Mouse (Mus musculus) neural tube, embryonic 13.5 days (tissue): ENCODE results near the gene Mphosph10. TPM values are rescaled to one million over a fixed set of nuclear protein-coding genes. Genes with fewer than 3 reads are reported as not detected.

Experiments
- ATAC-seq: fragments of 200-750 bp; cut with Nextera tagmentation; 2 replicates; pipeline ENCODE4 v1.8.0; 2017; ENCODE audit warnings: low read depth, mild to moderate bottlenecking, moderate TSS enrichment, moderate library complexity
- H3K27ac ChIP-seq: fragments of 300-500 bp; sonication (generic); replicated peaks from 2 replicates; pipeline ENCODE4 v1.5.1; 2015; ENCODE audit warnings: moderate library complexity, mild to moderate bottlenecking, inconsistent platforms
- H3K27me3 ChIP-seq: fragments of 300-500 bp; sonication (generic); 2 replicates; pipeline ENCODE4 v1.6.1; 2015; ENCODE audit warnings: mild to moderate bottlenecking, inconsistent platforms
- H3K36me3 ChIP-seq: fragments of 300-500 bp; sonication (generic); 2 replicates; pipeline ENCODE4 v1.6.1; 2015; ENCODE audit warnings: mild to moderate bottlenecking, inconsistent platforms
- H3K4me1 ChIP-seq: fragments of 300-500 bp; sonication (generic); replicated peaks from 2 replicates; pipeline ENCODE4 v1.6.1; 2015; ENCODE audit warnings: inconsistent platforms
- H3K4me2 ChIP-seq: fragments of 300-500 bp; sonication (generic); 2 replicates; pipeline ENCODE4 v1.6.1; 2015; ENCODE audit warnings: inconsistent platforms, mild to moderate bottlenecking, moderate library complexity
- H3K4me3 ChIP-seq: fragments of 300-500 bp; sonication (generic); 2 replicates; pipeline ENCODE4 v1.5.1; 2015; ENCODE audit warnings: mild to moderate bottlenecking, inconsistent platforms
- H3K9ac ChIP-seq: fragments of 300-500 bp; sonication (generic); 2 replicates; pipeline ENCODE4 v1.6.1; 2015; ENCODE audit warnings: moderate library complexity, mild to moderate bottlenecking, inconsistent platforms
- H3K9me3 ChIP-seq: fragments of 300-500 bp; sonication (generic); 2 replicates; pipeline ENCODE4 v1.6.1; 2016; ENCODE audit warnings: inconsistent platforms
- WGBS: fragments of 180-500 bp; shearing (Covaris S2); methylation state at CpG from one replicate; pipeline ENCODE4 v1.1.7; 2015; 5-methylcytosine and 5-hydroxymethylcytosine counted together
- polyA plus RNA-seq: library from polyadenylated mRNA; unstranded; fragments of >200 nt; fragmentation: Nextera tagmentation; extraction: Ambion mirVana; gene quantifications from 2 replicates; pipeline ENCODE4 v1.2.1, GENCODE M21; 2015

Mphosph10 gene
- polyA plus RNA-seq = 30.1 and 35.9 TPM in 2 replicates

GRCm38 (mm10) chr7:64392122-64392818 lies at the start of gene Mphosph10, which contains the start of gene Mcee:
Gene Mphosph10, minus strand, starts transcription at chr7:64392268.
Gene Mcee, plus strand, starts transcription at chr7:64392607.
- peak; percentile 99 for ATAC-seq
- peak within 1 kb of the TSS; percentile 81 for H3K9ac ChIP-seq
- no peaks in the 10 kb centered on the region for H3K9me3 ChIP-seq
- peaks cover 24% of the 10 kb centered on the region for H3K36me3 ChIP-seq
- H3K4me1 ChIP-seq = peaks cover 22% of the 10 kb centered on the region
- H3K4me2 ChIP-seq = peak within 1 kb of the TSS; percentile 98
- peak within 1 kb of the TSS; percentile 77 for H3K4me3 ChIP-seq
- H3K27me3 ChIP-seq = no peaks in the 10 kb centered on the region
- WGBS = under 1% methylated on average over 54 of the region's 54 CpGs
- peak within 1 kb of the TSS; percentile 79 for H3K27ac ChIP-seq

GRCm38 (mm10) chr7:64440519-64440918 lies 48.5 kb upstream of the Mphosph10 start:
- no peaks in the 10 kb centered on the region for H3K36me3 ChIP-seq
- no peak for ATAC-seq
- H3K4me3 ChIP-seq = no peak overlapping the region
- H3K9ac ChIP-seq = no peak overlapping the region
- H3K4me1 ChIP-seq = peaks cover 10% of the 10 kb centered on the region
- H3K27me3 ChIP-seq = no peaks in the 10 kb centered on the region
- H3K9me3 ChIP-seq = no peaks in the 10 kb centered on the region
- 82% methylated on average over 8 of the region's 8 CpGs for WGBS
- H3K4me2 ChIP-seq = no peak overlapping the region
- H3K27ac ChIP-seq = no peak overlapping the region

GRCm38 (mm10) chr7:64439595-64440518 lies 47.8 kb upstream of the Mphosph10 start:
- ATAC-seq = no peak
- 41% methylated on average over 5 of the region's 5 CpGs for WGBS

GRCm38 (mm10) chr7:64424861-64425260 lies 32.8 kb upstream of the Mphosph10 start:
- Histone ChIP-seq H3K9ac (no peak overlapping the region), H3K27me3 (no peaks in the 10 kb centered on the region), H3K36me3 (no peaks in the 10 kb centered on the region), H3K4me3 (no peak overlapping the region), H3K4me1 (no peaks in the 10 kb centered on the region), H3K9me3 (no peaks in the 10 kb centered on the region), H3K4me2 (no peak overlapping the region), H3K27ac (no peak overlapping the region)
- ATAC-seq = no peak
- 65% methylated on average over 5 of the region's 5 CpGs for WGBS

More at GRCm38 (mm10) chr7:64439595-64440518, 47.8 kb upstream of the Mphosph10 start:
- H3K36me3 ChIP-seq = no peaks in the 10 kb centered on the region
- H3K9me3 ChIP-seq = no peaks in the 10 kb centered on the region
- no peak overlapping the region for H3K9ac ChIP-seq
- H3K27me3 ChIP-seq = no peaks in the 10 kb centered on the region
- H3K27ac ChIP-seq = 0 out of 2 replicates have a peak overlapping the region, but pooled peaks have one; percentile 9
- H3K4me3 ChIP-seq = no peak overlapping the region
- H3K4me1 ChIP-seq = peaks cover 10% of the 10 kb centered on the region
- H3K4me2 ChIP-seq = no peak overlapping the region

GRCm38 (mm10) chr7:64403989-64404388 lies 11.9 kb upstream of the Mphosph10 start:
- 93% methylated on average over 8 of the region's 8 CpGs for WGBS
- Histone ChIP-seq H3K9ac (no peak overlapping the region), H3K9me3 (no peaks in the 10 kb centered on the region), H3K27me3 (no peaks in the 10 kb centered on the region), H3K4me3 (no peak overlapping the region), H3K4me1 (no peaks in the 10 kb centered on the region), H3K27ac (no peak overlapping the region), H3K36me3 (no peaks in the 10 kb centered on the region), H3K4me2 (no peak overlapping the region)
- no peak for ATAC-seq

DNA sequence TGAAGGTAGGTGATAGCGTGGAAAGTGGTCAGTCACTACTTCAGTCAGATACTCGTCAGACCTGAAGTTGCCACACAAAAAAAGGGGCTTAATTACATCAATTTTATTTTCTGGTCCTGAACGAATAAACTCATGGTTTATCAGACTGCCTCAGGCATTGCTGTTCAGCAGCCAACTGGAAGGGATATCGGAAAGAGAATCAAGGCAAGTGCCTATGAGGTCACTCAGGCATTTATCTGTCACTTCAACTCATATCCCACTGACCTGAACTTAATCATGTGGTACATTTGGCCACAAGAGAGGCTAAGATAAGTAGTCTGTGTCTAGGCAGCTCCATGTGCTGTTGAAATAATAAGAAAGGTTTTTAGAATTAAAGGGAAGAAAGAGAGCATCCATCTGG lies 10.4 kb upstream of the Mphosph10 start:
- Histone ChIP-seq H3K4me3 (no peak overlapping the region), H3K27me3 (no peaks in the 10 kb centered on the region), H3K9ac (no peak overlapping the region), H3K36me3 (no peaks in the 10 kb centered on the region), H3K9me3 (no peaks in the 10 kb centered on the region), H3K27ac (no peak overlapping the region), H3K4me2 (no peak overlapping the region), H3K4me1 (no peaks in the 10 kb centered on the region)
- WGBS = 91% methylated on average over 4 of the region's 4 CpGs
- no peak for ATAC-seq

DNA sequence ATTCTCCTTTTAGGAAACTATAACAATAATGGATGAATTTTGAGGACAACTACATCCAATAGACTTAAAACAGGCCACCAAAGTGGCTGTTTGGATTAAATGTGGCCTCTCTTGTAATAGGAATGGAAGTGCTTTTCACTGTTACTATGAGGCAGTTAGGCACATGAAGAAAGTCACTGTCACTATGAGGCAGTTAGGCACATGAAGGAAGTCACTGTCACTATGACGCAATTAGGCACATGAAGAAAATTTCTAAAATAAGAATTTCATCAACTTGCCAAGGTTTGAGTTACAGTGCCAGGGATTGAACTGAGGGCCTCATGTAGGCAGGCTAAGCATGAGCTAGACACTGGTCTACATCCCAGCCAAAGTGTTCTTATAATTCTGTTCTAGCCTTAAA lies 8.7 kb upstream of the Mphosph10 start:
- no peaks in the 10 kb centered on the region for H3K27me3 ChIP-seq
- no peaks in the 10 kb centered on the region for H3K9me3 ChIP-seq
- no peak overlapping the region for H3K27ac ChIP-seq
- no peak overlapping the region for H3K4me2 ChIP-seq
- no peak for ATAC-seq
- no peaks in the 10 kb centered on the region for H3K4me1 ChIP-seq
- no peaks in the 10 kb centered on the region for H3K36me3 ChIP-seq
- H3K9ac ChIP-seq = no peak overlapping the region
- 97% methylated on average over 1 of the region's 1 CpGs for WGBS
- H3K4me3 ChIP-seq = no peak overlapping the region

DNA sequence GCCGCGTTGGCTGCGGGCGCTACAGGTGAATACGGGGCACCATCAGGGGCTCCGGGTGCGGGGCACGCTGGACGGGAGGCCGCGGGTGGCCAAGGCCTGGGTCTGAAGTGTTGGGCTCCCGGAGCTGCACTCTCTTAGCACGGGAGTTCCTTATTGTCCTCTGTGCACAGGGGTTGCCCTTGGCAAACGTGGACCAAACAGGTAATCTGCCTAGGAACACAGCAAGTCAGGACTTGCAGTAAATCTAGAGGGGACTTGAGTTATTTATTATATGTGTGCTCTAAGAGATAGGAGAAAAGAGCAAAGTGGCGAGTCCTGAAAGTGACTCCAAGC lies 717 bp upstream of the Mphosph10 start:
- Histone ChIP-seq H3K4me1 (peaks cover 22% of the 10 kb centered on the region), H3K9ac (peak overlapping the region; percentile 81), H3K4me2 (peak overlapping the region; percentile 98), H3K9me3 (no peaks in the 10 kb centered on the region), H3K36me3 (peaks cover 20% of the 10 kb centered on the region), H3K27me3 (no peaks in the 10 kb centered on the region), H3K27ac (peak overlapping the region; percentile 79), H3K4me3 (peak overlapping the region; percentile 77)
- WGBS = 2% methylated on average over 15 of the region's 15 CpGs
- ATAC-seq = no peak; the same call in 1 of the 2 replicates

DNA sequence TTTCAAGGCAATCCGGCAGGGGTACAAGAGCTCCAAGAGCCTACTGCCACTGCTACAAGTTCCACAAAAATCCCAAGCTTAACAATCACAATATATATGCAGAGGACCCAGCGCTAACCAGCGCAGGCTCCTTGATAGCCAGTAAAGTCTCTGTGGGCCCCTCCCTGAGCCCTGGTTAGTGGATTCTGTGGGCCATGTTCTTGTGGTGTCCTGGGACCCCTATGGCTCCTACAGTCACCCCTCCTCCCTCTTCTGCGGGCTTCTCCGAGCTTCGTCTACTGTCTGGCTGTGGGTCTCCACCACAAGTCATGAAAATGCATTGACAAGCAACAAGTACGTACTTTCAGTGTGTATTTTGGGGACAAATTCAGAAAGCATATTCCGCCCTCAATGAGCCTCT lies 589 bp downstream of the Mphosph10 start:
- Histone ChIP-seq H3K36me3 (peaks cover 32% of the 10 kb centered on the region), H3K9me3 (no peaks in the 10 kb centered on the region), H3K27ac (peak overlapping the region; percentile 59; the same call in 1 of the 2 replicates), H3K9ac (peak overlapping the region; percentile 78), H3K4me1 (peaks cover 22% of the 10 kb centered on the region), H3K4me3 (peak overlapping the region; percentile 77), H3K27me3 (no peaks in the 10 kb centered on the region), H3K4me2 (peak overlapping the region; percentile 98)
- ATAC-seq = no peak; the same call in 1 of the 2 replicates
- 6% methylated on average over 8 of the region's 8 CpGs for WGBS

GRCm38 (mm10) chr7:64373830-64374562 lies 18.1 kb downstream of the Mphosph10 start, which contains the start of gene Fan1:
Gene Fan1, minus strand, starts transcription at chr7:64374095.
- peak within 1 kb of the TSS; percentile 94 for H3K27ac ChIP-seq
- no peaks in the 10 kb centered on the region for H3K9me3 ChIP-seq
- H3K36me3 ChIP-seq = peaks cover 42% of the 10 kb centered on the region
- H3K4me3 ChIP-seq = peak within 1 kb of the TSS; percentile 72
- H3K4me2 ChIP-seq = peak within 1 kb of the TSS; percentile 65
- H3K4me1 ChIP-seq = peaks cover 12% of the 10 kb centered on the region; the same call in 1 of the 2 replicates
- WGBS = 4% methylated on average over 27 of the region's 27 CpGs
- no peaks in the 10 kb centered on the region for H3K27me3 ChIP-seq
- ATAC-seq = peak; percentile 97
- peak within 1 kb of the TSS; percentile 79 for H3K9ac ChIP-seq

DNA sequence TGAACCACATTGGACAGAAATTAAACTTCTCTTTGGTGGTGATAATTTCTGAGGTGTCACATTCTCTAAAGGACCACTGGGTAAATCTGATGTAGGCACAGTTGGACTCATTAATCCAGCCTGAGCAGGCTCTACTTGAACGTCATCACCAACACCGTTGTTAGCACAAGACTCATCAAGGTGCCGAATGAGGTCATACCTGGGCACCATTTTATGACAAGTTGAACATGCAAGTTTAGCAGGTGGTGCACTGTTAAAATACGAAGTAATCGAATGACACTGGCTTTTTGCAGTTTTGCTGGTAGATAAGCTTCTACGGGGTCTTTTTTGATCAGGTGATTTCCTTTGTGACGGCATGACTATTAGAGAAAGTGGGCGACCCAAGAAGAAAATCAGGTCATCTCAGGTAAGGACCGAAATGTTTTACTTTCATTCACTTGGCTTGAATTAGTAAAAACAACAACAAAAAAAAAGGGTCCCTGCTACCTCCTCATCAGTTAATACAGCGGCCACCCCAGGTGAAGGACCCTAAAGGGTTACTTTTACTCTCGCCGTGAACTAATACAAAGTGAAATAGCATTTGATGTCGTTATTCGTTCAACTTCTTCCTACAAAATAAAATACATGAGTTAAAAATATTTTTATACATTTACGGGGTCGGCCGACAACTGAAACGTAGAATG lies 18.8 kb downstream of the Mphosph10 start:
- 16% methylated on average over 18 of the region's 18 CpGs for WGBS
- peak overlapping the region; percentile 79 for H3K9ac ChIP-seq
- H3K4me1 ChIP-seq = peaks cover 12% of the 10 kb centered on the region; the same call in 1 of the 2 replicates
- ATAC-seq = peak; percentile 59
- no peaks in the 10 kb centered on the region for H3K27me3 ChIP-seq
- peak overlapping the region; percentile 65 for H3K4me2 ChIP-seq
- peak overlapping the region; percentile 72 for H3K4me3 ChIP-seq
- no peaks in the 10 kb centered on the region for H3K9me3 ChIP-seq
- H3K36me3 ChIP-seq = peaks cover 39% of the 10 kb centered on the region
- H3K27ac ChIP-seq = peak overlapping the region; percentile 94
